Mouse (Mus musculus) lung, postnatal 10 days (tissue): ENCODE data around the gene Jarid2.

Experiments
- DNase-seq: peaks from one replicate; pipeline ENCODE4 v3.0.0; 2021

Jarid2 gene

GRCm38 (mm10) chr13:44784551-44784950 lies 55.3 kb downstream of the Jarid2 start:
- no peak for DNase-seq

GRCm38 (mm10) chr13:44786291-44786690 lies 57.0 kb downstream of the Jarid2 start:
- peak; percentile 66 for DNase-seq

GRCm38 (mm10) chr13:44788352-44789125 lies 59.3 kb downstream of the Jarid2 start:
- DNase-seq = no peak

- DNase-seq = no peak
Measured at GRCm38 (mm10) chr13:44789982-44790381, 60.7 kb downstream of the Jarid2 start.

- no peak for DNase-seq
Measured at GRCm38 (mm10) chr13:44792361-44792892, 63.2 kb downstream of the Jarid2 start.

- DNase-seq = no peak
Measured at GRCm38 (mm10) chr13:44795891-44796290, 66.6 kb downstream of the Jarid2 start.

GRCm38 (mm10) chr13:44796775-44797174 lies 67.5 kb downstream of the Jarid2 start:
- peak; percentile 22 for DNase-seq

GRCm38 (mm10) chr13:44798280-44798679 lies 69.0 kb downstream of the Jarid2 start:
- DNase-seq = no peak

- no peak for DNase-seq
Measured at GRCm38 (mm10) chr13:44799166-44799565, 69.9 kb downstream of the Jarid2 start.

GRCm38 (mm10) chr13:44800059-44800458 lies 70.8 kb downstream of the Jarid2 start:
- DNase-seq = no peak

GRCm38 (mm10) chr13:44804876-44805275 lies 75.6 kb downstream of the Jarid2 start:
- peak; percentile 81 for DNase-seq

- DNase-seq = no peak
Measured at GRCm38 (mm10) chr13:44808307-44808706, 79.0 kb downstream of the Jarid2 start.

GRCm38 (mm10) chr13:44811021-44811420 lies 81.7 kb downstream of the Jarid2 start:
- DNase-seq = no peak

- no peak for DNase-seq
Measured at GRCm38 (mm10) chr13:44811601-44812000, 82.3 kb downstream of the Jarid2 start.

- DNase-seq = no peak
Measured at GRCm38 (mm10) chr13:44812381-44812780, 83.1 kb downstream of the Jarid2 start.

GRCm38 (mm10) chr13:44819400-44819799 lies 90.1 kb downstream of the Jarid2 start:
- DNase-seq = peak; percentile 79

- DNase-seq = no peak
Measured at GRCm38 (mm10) chr13:44822578-44822977, 93.3 kb downstream of the Jarid2 start.

- no peak for DNase-seq
Measured at GRCm38 (mm10) chr13:44828903-44829302, 99.6 kb downstream of the Jarid2 start.

GRCm38 (mm10) chr13:44832104-44832503 lies 102.8 kb downstream of the Jarid2 start:
- no peak for DNase-seq

- DNase-seq = no peak
Measured at GRCm38 (mm10) chr13:44832866-44833265, 103.6 kb downstream of the Jarid2 start.

GRCm38 (mm10) chr13:44833353-44833752 lies 104.1 kb downstream of the Jarid2 start:
- peak; percentile 77 for DNase-seq

- no peak for DNase-seq
Measured at GRCm38 (mm10) chr13:44837445-44837844, 108.2 kb downstream of the Jarid2 start.

- DNase-seq = peak; percentile 94
Measured at GRCm38 (mm10) chr13:44839866-44840835, 110.9 kb downstream of the Jarid2 start.
